Mouse (Mus musculus): ENCODE results near the gene Iqcf3. TPM values are rescaled to one million over a fixed set of nuclear protein-coding genes. Genes with fewer than 3 reads are reported as not detected.

The Iqcf3 gene
- total RNA-seq, 2 experiments from 2014 or later = not detected

DNA sequence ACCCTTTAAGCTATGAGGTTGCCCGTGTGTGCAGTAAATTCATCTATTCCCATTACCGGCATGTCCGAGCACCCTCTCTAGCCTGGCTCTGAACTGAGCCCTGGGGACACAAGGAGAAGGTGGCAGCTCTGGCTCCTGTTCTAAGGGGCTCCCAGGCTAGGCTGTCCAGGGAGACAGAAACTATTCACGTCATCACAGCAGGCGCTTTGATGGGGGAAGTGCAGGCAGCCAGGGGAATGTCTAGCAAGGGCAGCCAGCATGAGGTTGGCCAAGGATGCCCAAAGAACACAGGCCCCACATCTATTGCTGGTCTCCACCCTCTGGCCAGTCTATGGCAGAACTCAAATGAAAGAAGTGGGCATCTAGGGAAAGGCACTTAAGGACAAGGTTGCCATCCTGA is 103.5 kb downstream of the Iqcf3 start:
- no peak overlapping the region for H3K27ac ChIP-seq

DNA sequence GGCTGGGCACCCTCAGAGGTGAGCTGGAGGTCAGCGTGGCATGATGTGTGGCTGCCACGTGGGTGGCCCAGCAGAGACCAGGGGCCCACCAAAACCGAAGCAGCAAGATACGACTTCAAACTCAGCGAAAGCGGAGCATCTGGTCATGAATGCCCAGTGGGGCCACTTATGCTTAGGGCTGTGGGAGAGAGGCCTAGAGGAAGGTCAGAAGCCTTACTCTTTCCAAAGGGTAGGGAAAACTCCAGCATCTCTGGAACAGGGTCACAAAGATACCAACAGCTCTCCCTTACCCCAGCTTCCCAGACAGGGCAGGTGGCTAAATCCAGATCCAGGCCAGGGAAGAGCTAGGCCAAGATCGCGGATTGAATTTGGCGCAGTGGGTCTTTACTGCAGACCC is 104.3 kb downstream of the Iqcf3 start:
- TF ChIP-seq CTCF (IDR thresholded peaks at IDR 0.05) = no peak
- Histone ChIP-seq H3K27ac (peak overlapping the region; percentile 8; the same call in 1 of the 2 replicates), H3K4me3 (no peak overlapping the region)
- intact Hi-C loops (cut with DNase I) = no loop called here
- no peak for DNase-seq (ENCODE audit: extremely low spot score in 1 of 2, low spot score in 2 of 2)

More for the DNA sequence above, 103.5 kb downstream of the Iqcf3 start:
- no peak overlapping the region for H3K4me3 ChIP-seq
- TF ChIP-seq CTCF (IDR thresholded peaks at IDR 0.05) = no peak
- no peak for DNase-seq (ENCODE audit: extremely low spot score in 1 of 2, low spot score in 2 of 2)
- intact Hi-C loops (cut with DNase I) = no loop called here

DNA sequence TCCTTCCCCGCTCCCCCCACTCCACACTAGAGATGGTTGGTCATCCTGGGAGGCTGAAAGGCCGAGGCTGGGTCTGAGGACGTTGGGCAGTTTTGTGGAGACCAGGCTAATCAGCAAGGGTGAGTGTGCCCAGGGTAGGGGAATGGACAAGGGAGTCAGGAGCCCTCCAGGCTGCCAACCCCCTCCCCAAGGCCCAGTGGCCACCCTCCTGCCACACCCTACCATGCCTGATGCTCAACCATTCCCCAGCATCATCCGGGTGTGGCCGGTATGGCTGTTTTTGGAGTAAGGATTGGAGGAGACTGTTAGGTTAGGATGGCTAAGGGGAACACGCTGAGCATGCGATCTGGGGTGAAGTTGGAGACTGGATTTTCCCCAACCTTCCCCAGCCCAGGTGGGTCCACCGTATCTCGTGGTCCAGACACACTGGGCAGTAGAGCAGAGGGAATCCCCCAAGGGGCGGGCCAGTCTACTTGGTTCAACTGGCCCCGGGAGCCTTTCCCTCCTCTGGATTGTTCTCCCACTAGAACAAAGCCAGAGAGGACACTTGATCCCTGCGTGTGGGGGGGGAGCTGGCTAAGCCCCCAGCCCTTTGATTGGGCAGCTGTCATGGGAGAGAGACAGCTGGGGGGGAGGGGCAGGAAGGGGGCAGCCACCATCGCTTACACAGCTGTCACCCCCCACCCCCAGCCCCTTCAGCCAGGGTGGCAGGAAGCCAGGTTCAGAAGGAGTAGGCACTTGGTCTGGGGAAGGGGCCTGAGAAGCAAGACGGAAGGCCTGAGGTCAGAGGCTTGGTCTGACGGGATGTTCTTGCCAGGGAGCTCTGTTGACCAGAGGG is 104.9 kb downstream of the Iqcf3 start:
- DNase-seq (ENCODE audit: extremely low spot score in 1 of 2, low spot score in 2 of 2) = no peak
- Histone ChIP-seq H3K4me3 (peak overlapping the region; percentile 1; the same call in 1 of the 2 replicates), H3K27ac (peak overlapping the region; percentile 8; the same call in 1 of the 2 replicates)
- TF ChIP-seq CTCF (IDR thresholded peaks at IDR 0.05) = no peak
- intact Hi-C loops (cut with DNase I) = no loop called here

DNA sequence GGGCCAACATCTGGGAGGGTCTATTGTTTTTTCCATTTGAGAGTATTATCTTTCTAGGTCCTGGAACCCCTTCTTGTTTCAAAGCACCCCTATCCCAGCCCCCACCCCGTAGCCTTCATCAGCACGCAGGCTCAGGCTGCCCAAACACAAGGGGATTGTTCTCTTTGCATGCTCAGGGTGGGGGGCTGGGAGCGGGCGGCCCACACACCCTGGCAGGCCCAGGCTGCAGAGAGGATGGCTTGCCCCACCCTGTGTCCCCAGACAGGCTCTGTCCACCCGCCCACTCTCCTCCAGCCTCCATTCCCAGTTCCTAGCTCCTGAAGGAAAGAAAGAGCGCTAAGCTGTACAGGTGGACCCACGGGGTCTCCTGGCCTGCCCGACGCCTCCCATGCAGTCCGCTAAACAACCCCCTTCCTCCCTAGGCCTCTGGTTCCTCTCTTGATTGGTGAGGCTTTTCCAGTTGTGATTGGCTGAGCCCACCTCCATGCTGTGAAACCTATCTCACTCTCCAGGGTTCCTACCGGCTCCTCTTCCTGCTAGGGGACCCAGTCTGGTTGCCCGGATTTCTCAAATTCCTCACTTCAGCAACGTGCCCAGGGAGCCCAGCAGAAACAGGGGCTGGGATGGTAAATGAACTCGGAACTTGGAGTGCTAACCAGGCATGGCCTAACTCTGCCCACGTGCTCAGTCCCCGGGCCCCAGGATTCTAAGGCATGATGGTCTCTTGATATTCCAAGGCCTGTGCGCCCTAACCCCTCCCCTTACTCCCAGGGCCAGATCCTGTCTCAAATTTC is 106.3 kb downstream of the Iqcf3 start:
- peak overlapping the region; percentile 79 for H3K4me3 ChIP-seq
- no peak for DNase-seq (ENCODE audit: extremely low spot score in 1 of 2, low spot score in 2 of 2)
- intact Hi-C loops (cut with DNase I) = no loop called here
- peak overlapping the region; percentile 89 for H3K27ac ChIP-seq
- TF ChIP-seq CTCF (IDR thresholded peaks at IDR 0.05) = no peak

DNA sequence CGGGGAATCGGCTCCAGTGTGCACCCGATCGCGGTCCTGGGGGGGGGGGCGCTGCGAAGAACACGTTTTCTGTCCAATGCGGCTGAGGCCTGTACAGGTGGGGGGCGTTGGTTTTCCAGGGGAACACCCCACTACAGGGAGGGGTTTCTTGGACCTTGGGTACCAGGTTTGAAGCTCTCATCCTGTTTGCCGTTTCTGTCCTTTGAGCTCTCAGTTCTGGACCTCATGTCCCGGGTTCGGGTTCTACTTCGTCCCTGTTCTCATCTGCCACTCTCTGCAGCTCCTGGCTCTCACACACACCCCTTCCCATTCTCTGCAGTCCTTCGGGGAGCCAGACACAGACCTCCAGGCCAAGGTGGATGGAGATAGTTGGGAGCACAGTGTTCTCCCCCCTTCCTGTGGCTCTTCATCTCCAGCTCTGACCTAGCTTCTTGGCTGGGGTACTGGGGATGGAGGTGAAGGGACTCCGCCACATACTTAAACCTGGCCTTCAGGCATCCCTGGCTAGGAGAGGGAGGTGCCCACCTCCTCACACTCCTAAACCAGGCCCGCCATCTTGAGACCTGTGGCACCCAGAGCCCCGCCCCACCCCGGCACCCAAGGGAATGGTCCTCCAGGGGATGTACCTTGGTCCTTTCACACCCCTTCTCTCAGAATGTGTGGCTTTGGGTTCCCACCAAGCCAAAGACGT is 107.2 kb downstream of the Iqcf3 start:
- peak overlapping the region; percentile 79 for H3K4me3 ChIP-seq
- no peak for DNase-seq (ENCODE audit: extremely low spot score in 1 of 2, low spot score in 2 of 2)
- peak overlapping the region; percentile 89 for H3K27ac ChIP-seq
- TF ChIP-seq CTCF (IDR thresholded peaks at IDR 0.05) = no peak
- intact Hi-C loops (cut with DNase I) = no loop called here

DNA sequence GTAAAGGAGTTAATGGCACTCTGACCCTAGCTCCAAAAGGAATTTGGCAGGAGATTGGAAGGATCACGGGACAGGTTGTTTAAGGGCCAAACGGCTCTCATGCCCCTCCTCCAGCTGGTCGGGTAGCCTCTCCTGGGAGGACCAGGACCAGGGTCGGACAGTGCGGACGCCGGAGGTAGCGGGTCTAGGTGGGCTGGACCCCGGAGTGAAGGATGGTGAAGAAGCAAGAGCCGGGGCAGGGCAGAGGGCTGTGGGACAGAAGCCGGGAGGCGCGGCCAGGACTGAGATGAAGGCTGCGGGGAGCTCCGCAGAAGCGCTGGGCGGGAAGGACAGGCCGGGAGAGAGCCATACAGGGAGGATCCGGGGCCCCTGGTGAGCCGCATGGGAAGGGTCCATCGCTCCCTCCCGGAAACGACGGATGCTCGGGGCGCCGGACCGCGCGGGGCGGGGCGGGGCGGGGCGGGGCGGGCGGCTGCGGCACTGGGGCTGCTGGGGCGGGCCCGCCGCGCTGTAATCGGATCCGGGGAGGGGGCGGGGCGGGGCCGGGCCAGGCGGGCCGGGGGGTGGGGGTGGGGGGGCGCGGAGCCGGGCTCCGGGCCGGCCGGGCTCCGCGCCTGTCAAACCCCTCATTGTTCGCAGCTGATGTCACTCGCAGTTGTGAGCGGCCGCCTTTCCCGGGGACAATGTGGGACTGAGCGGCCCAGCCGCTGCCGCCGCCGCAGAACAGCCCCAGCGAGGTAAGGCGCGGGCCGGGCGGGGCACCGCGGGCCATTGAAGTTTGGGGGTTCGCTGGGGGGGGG is 108.0 kb downstream of the Iqcf3 start, which contains the start of gene Pcbp4:
TSS of gene Pcbp4 (plus strand) at position 21 of the 800 bp plus-strand sequence.
- intact Hi-C loops (cut with DNase I) = no loop called here
- DNase-seq (ENCODE audit: extremely low spot score in 1 of 2, low spot score in 2 of 2) = peak; percentile 55 to 67
- Histone ChIP-seq H3K4me3 (peak within 1 kb of the TSS; percentile 79), H3K27ac (peak within 1 kb of the TSS; percentile 96)
- TF ChIP-seq CTCF (IDR thresholded peaks at IDR 0.05) = no peak

Other genes starting within 250 kb of the Iqcf3 start
- 100 to 1,000 TPM; 105 to 115 TPM for gene Dusp7, start 193.0 kb downstream of the Iqcf3 start, total RNA-seq (2021)
- gene Rpl29, start 132.2 kb downstream of the Iqcf3 start, total RNA-seq (2021) = 100 to 1,000 TPM; 273 to 308 TPM
- gene Acy1, start 123.3 kb downstream of the Iqcf3 start, total RNA-seq (2021) = 10 to 100 TPM; 16.0 to 18.7 TPM
- gene Abhd14b, start 114.2 kb downstream of the Iqcf3 start, total RNA-seq (2021) = 10 to 100 TPM; 12.2 to 14.1 TPM
- 10 to 100 TPM; 38.4 to 38.6 TPM for gene Abhd14a, start 114.0 kb downstream of the Iqcf3 start, total RNA-seq (2021)
- 100 to 1,000 TPM; 202 to 207 TPM for gene Pcbp4, start 108.3 kb downstream of the Iqcf3 start, total RNA-seq (2021)
- 1 to 10 TPM; 7.4 to 7.6 TPM for gene Gpr62, start 95.7 kb downstream of the Iqcf3 start, total RNA-seq (2021)
- 10 to 100 TPM; 35.4 to 38.3 TPM for gene Rrp9, start 85.7 kb downstream of the Iqcf3 start, total RNA-seq (2021)
- gene Parp3, start 84.7 kb downstream of the Iqcf3 start, total RNA-seq (2021) = 1 to 10 TPM; 4.4 to 4.9 TPM
- not detected for gene Iqcf1, start 61.7 kb downstream of the Iqcf3 start, total RNA-seq (2021)
- gene Iqcf5, start 47.1 kb downstream of the Iqcf3 start, total RNA-seq (2021) = not detected
- not detected for gene Iqcf4, start 9.4 kb upstream of the Iqcf3 start, total RNA-seq (2021)
- not detected for gene Iqcf6, start 65.0 kb upstream of the Iqcf3 start, total RNA-seq (2021)
- 10 to 100 TPM; 57.0 to 60.5 TPM for gene Grm2, start 94.5 kb upstream of the Iqcf3 start, total RNA-seq (2021)
- gene Tex264, start 124.3 kb upstream of the Iqcf3 start, total RNA-seq (2021) = 10 to 100 TPM; 92.2 to 98.1 TPM
- 10 to 100 TPM; 17.6 to 18.0 TPM for gene Rad54l2, start 227.6 kb upstream of the Iqcf3 start, total RNA-seq (2021)